Mouse (Mus musculus): ENCODE measurements around the gene N4bp3. TPM values are rescaled to one million over a fixed set of nuclear protein-coding genes. Genes with fewer than 3 reads are reported as not detected.
"Not testable (repeated sequence)": the region's sequence is repeated elsewhere in the genome, so short reads cannot be mapped to it uniquely, and the experiment has no call there.

N4bp3 gene
- 18.5 and 19.9 TPM in 2 replicates for polyA plus RNA-seq (2011; ENCODE audit: insufficient read depth, insufficient read length, low read depth, missing spikeins)

DNA sequence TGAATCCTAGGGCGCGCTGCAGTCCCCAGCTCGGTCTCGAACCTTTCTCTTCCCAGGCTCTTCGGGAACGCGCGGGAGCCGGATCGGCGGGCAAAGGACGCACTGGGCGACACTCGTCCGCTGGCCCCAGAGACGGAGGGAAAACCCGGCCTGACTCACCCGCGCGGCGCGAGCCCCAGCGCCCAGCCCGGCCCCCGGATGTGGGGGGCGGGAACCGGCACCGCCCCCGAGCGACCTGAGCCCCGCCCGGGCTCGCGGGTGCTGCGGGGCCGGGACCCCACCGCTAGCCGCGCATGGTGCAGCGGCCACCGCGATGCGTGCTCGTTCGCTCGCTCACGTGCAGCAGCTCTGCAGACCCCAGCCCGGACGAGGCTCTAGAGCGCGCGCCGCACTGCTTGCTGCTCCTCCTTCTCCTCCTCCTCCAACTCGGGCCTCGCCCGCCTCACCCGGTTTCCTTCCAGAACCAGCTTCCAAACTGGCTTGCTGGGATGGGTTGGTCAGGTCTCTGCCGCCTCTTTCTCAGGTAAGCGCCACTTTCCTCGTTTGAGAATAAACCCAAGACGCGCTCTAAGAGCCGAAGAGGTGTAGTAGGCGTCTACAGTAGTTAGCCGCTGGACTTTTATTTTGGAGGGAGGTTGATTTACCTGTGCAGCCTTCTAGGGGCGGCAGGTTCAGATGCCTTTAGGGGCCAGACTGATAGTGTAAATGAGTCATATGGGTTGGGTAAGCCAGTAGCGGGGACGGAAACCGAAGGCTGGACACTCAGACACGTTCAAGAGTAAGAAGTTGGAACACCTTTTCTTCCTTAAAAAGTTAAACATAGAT, at the start of gene N4bp3, which contains the start of gene D930048N14Rik:
TSS of gene N4bp3 (minus strand) at position 152 of the 825 bp plus-strand sequence.
TSS of gene D930048N14Rik (plus strand) at position 264 of the 825 bp plus-strand sequence.
- peak within 1 kb of the TSS; percentile 67 for H3K9ac ChIP-seq (ENCODE audit: low read depth, poor library complexity, severe bottlenecking)
- H3K27ac ChIP-seq (ENCODE audit: insufficient read depth, low read length) = peak within 1 kb of the TSS; percentile 77
- no peaks in the 10 kb centered on the region for H3K27me3 ChIP-seq (ENCODE audit: control insufficient read depth, insufficient read depth, low read length, poor library complexity, severe bottlenecking)
- peak within 1 kb of the TSS; percentile 84 for H3K4me3 ChIP-seq (ENCODE audit: low read depth, low read length)
- H3K4me1 ChIP-seq (ENCODE audit: control insufficient read depth, insufficient read depth, low read length) = peaks cover 3% of the 10 kb centered on the region
- TF ChIP-seq EP300 (IDR thresholded peaks at IDR 0.05; ENCODE audit: insufficient read depth, low read depth, low read length) (no peak), CTCF (IDR thresholded peaks at IDR 0.05; ENCODE audit: low read depth, low read length) (no peak), POLR2A (IDR thresholded peaks at IDR 0.05; ENCODE audit: insufficient read depth, low read length) (no peak)
- no peaks in the 10 kb centered on the region for H3K9me3 ChIP-seq (replicated peaks; ENCODE audit: control insufficient read depth, insufficient read depth, low read length, poor library complexity, severe bottlenecking)
- H3K36me3 ChIP-seq (ENCODE audit: control insufficient read depth, insufficient read depth, low read length, poor library complexity, severe bottlenecking) = peaks cover 22% of the 10 kb centered on the region

DNA sequence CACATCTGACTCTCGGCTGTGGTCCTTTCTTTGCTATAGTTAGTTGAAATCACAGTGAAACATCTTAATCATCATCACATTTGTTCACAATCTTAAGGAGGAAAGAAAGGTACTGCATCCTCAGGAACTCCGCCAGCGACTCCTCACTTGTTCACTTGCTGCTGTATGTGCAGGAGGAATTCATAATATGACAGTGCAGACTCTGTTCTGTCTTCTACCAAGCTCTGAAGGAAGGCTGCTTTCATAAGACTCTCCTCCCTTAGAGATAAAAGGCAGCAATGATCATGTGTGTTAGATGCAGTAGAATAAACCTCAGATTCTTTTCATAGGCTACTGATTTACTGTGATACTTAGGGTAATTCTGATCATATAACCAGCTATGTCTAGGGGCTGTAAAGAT, 44.3 kb upstream of the N4bp3 start:
- H3K27me3 ChIP-seq (ENCODE audit: control insufficient read depth, insufficient read depth, low read length, poor library complexity, severe bottlenecking) = no peaks in the 10 kb centered on the region; the same call in 1 of the 2 replicates
- H3K27ac ChIP-seq (ENCODE audit: insufficient read depth, low read length) = no peak overlapping the region
- no peak for TF ChIP-seq POLR2A (IDR thresholded peaks at IDR 0.05; ENCODE audit: insufficient read depth, low read length)
- no peak for TF ChIP-seq CTCF (IDR thresholded peaks at IDR 0.05; ENCODE audit: low read depth, low read length)
- no peak for TF ChIP-seq EP300 (IDR thresholded peaks at IDR 0.05; ENCODE audit: insufficient read depth, low read depth, low read length)
- H3K4me3 ChIP-seq (ENCODE audit: low read depth, low read length) = no peak overlapping the region
- no peak overlapping the region for H3K9ac ChIP-seq (ENCODE audit: low read depth, poor library complexity, severe bottlenecking)
- H3K4me1 ChIP-seq (ENCODE audit: control insufficient read depth, insufficient read depth, low read length) = no peaks in the 10 kb centered on the region
- no peaks in the 10 kb centered on the region for H3K9me3 ChIP-seq (replicated peaks; ENCODE audit: control insufficient read depth, insufficient read depth, low read length, poor library complexity, severe bottlenecking)
- H3K36me3 ChIP-seq (ENCODE audit: control insufficient read depth, insufficient read depth, low read length, poor library complexity, severe bottlenecking) = peaks cover 6% of the 10 kb centered on the region

DNA sequence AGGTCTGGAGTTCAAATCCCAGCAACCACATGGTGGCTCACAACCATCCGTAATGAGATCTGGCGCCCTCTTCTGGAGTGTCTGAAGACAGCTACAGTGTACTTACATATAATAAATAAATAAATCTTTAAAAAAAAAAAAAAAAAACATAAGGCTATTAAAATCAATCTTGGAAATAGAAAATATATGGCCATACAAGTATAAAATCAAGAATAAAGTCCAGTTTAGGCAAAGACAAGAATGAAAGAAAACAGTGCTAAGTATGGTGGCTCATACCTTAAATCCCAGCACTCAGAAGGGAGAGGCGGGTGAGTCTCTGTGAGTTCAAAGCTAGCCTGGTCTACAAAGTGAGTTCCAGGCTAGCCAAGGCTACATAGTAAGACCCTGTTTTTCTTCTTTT, 40.0 kb upstream of the N4bp3 start:
- H3K9me3 ChIP-seq (replicated peaks; ENCODE audit: control insufficient read depth, insufficient read depth, low read length, poor library complexity, severe bottlenecking) = not testable (repeated sequence)

DNA sequence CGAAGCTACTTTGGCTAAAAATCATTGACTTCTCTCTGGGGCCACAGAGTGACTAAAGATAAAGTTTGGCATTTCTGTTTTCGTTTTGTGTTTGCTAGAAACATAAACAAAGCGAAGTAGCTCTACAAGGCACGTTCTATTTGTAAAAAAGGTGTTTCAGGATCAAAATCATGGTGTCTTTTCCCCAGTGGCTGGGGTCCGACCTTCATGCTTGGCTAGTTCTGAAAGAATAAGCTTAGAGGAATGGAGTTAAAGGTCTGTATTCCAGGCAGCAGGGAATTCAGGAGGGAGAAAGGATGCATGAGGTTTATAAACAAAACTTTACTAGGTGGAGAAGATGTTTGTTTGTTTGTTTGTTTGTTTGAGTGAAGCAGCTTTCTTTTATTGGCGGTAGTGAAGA, 38.7 kb upstream of the N4bp3 start:
- Histone ChIP-seq H3K27me3 (ENCODE audit: control insufficient read depth, insufficient read depth, low read length, poor library complexity, severe bottlenecking) (no peaks in the 10 kb centered on the region), H3K9ac (ENCODE audit: low read depth, poor library complexity, severe bottlenecking) (peak overlapping the region; percentile 78), H3K36me3 (ENCODE audit: control insufficient read depth, insufficient read depth, low read length, poor library complexity, severe bottlenecking) (peaks cover 8% of the 10 kb centered on the region), H3K4me3 (ENCODE audit: low read depth, low read length) (peak overlapping the region; percentile 88), H3K27ac (ENCODE audit: insufficient read depth, low read length) (peak overlapping the region; percentile 96), H3K9me3 (replicated peaks; ENCODE audit: control insufficient read depth, insufficient read depth, low read length, poor library complexity, severe bottlenecking) (no peaks in the 10 kb centered on the region), H3K4me1 (ENCODE audit: control insufficient read depth, insufficient read depth, low read length) (no peaks in the 10 kb centered on the region)
- TF ChIP-seq EP300 (IDR thresholded peaks at IDR 0.05; ENCODE audit: insufficient read depth, low read depth, low read length) (no peak), POLR2A (IDR thresholded peaks at IDR 0.05; ENCODE audit: insufficient read depth, low read length) (no peak), CTCF (IDR thresholded peaks at IDR 0.05; ENCODE audit: low read depth, low read length) (no peak)

More for the DNA sequence above, 40.0 kb upstream of the N4bp3 start:
- H3K4me3 ChIP-seq (ENCODE audit: low read depth, low read length); H3K4me1 ChIP-seq (ENCODE audit: control insufficient read depth, insufficient read depth, low read length); H3K27ac ChIP-seq (ENCODE audit: insufficient read depth, low read length); H3K36me3 ChIP-seq (ENCODE audit: control insufficient read depth, insufficient read depth, low read length, poor library complexity, severe bottlenecking); H3K27me3 ChIP-seq (ENCODE audit: control insufficient read depth, insufficient read depth, low read length, poor library complexity, severe bottlenecking); H3K9ac ChIP-seq (ENCODE audit: low read depth, poor library complexity, severe bottlenecking): not testable (repeated sequence)

DNA sequence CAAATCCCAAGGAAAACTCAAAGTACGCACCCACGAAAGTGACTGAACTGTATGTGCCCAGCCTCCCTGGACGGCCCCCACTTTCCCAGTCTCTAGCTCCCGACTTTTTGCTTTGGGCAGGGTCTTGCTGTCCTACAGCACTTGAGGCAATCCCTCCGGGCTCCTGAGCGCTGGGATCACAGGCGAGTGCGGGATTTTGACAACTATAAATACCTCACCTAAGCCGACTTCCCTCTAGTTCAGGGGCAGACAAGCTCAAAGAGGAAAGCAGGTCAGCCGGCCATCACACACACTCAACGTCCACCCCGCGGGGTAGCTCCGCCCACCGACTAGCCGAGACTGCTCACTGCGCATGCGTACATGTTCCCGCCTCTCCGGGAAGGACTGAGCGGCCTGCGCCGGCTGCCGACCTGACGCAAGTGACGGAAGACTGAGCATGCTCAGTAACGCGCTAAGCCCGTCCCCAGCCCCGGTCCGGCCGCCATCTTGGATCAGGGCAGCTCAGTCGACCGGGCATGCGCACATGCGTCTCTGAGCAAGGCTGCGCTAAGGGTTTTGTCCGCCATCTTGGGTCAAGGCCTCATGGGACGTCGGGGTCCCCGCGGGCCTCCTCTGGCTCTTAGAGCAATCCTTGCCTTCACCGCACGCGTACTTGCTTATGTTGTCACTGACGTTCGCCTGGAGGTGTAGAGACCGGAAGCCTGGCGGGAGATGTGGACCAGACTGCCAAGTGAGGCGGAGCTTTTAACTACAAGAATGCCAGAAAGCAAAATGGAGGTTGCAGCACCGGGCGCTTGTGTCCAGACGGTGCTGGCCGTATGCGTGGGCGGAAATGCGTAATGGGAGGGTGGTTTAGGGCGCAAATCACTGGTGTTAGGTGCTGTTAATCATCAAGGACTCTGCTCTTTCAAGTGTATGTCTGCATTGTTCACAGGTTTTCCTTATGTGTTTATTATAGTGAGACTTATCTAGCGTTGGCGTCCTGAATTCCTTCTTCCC, 38.0 kb upstream of the N4bp3 start, which contains the start of gene 0610009B22Rik:
TSS of gene 0610009B22Rik (minus strand) at position 545 of the 999 bp plus-strand sequence.
- Histone ChIP-seq H3K4me1 (ENCODE audit: control insufficient read depth, insufficient read depth, low read length) (no peaks in the 10 kb centered on the region), H3K9me3 (replicated peaks; ENCODE audit: control insufficient read depth, insufficient read depth, low read length, poor library complexity, severe bottlenecking) (no peaks in the 10 kb centered on the region), H3K9ac (ENCODE audit: low read depth, poor library complexity, severe bottlenecking) (peak within 1 kb of the TSS; percentile 83), H3K36me3 (ENCODE audit: control insufficient read depth, insufficient read depth, low read length, poor library complexity, severe bottlenecking) (peaks cover 8% of the 10 kb centered on the region), H3K27ac (ENCODE audit: insufficient read depth, low read length) (peak within 1 kb of the TSS; percentile 96), H3K4me3 (ENCODE audit: low read depth, low read length) (peak within 1 kb of the TSS; percentile 88), H3K27me3 (ENCODE audit: control insufficient read depth, insufficient read depth, low read length, poor library complexity, severe bottlenecking) (no peaks in the 10 kb centered on the region)
- TF ChIP-seq EP300 (IDR thresholded peaks at IDR 0.05; ENCODE audit: insufficient read depth, low read depth, low read length) = peak; percentile 37; the same call in 1 of the 2 replicates
- TF ChIP-seq POLR2A (IDR thresholded peaks at IDR 0.05; ENCODE audit: insufficient read depth, low read length) = peak; percentile 89
- TF ChIP-seq CTCF (IDR thresholded peaks at IDR 0.05; ENCODE audit: low read depth, low read length) = no peak
